Mouse (Mus musculus) embryonic fibroblast, embryonic 13.5 days (primary cell): ENCODE results near the gene Ppp1r18. TPM values are rescaled to one million over a fixed set of nuclear protein-coding genes. Genes with fewer than 3 reads are reported as not detected.
A peak's percentile ranks its signal among the peaks of the same experiment; 100 is the strongest.

Source experiments
- H3K27ac ChIP-seq: 2 replicates; pipeline ENCODE4 v1.5.1; 2012; ENCODE audit warnings: low read length, control low read depth, inconsistent platforms; ENCODE audit not compliant: insufficient read depth
- H3K4me1 ChIP-seq: 2 replicates; pipeline ENCODE4 v1.6.1; 2011; ENCODE audit warnings: low read length; ENCODE audit not compliant: control insufficient read depth, insufficient read depth
- H3K4me3 ChIP-seq: 2 replicates; pipeline ENCODE4 v1.5.1; 2011; ENCODE audit warnings: mild to moderate bottlenecking, control low read depth, low read length; ENCODE audit not compliant: insufficient read depth
- CTCF ChIP-seq: IDR thresholded peaks from 2 replicates; pipeline ENCODE4 v1.5.1; 2011; ENCODE audit warnings: mild to moderate bottlenecking, control low read depth, low read length, moderate library complexity, borderline replicate concordance; ENCODE audit not compliant: insufficient read depth
- POLR2A ChIP-seq: IDR thresholded peaks from 2 replicates; pipeline ENCODE4 v1.6.1; 2011; ENCODE audit warnings: low read depth, mild to moderate bottlenecking, control low read depth, low read length, moderate library complexity
- polyA plus RNA-seq: library from polyadenylated mRNA; stranded (reverse); fragments of >200 nt; gene quantifications from 2 replicates; pipeline ENCODE4 v1.2.4, GENCODE M21; 2011; ENCODE audit warnings: low read depth; ENCODE audit not compliant: missing spikeins, insufficient read length

The Ppp1r18 gene
- polyA plus RNA-seq, 1 experiment = 92.1 TPM

DNA sequence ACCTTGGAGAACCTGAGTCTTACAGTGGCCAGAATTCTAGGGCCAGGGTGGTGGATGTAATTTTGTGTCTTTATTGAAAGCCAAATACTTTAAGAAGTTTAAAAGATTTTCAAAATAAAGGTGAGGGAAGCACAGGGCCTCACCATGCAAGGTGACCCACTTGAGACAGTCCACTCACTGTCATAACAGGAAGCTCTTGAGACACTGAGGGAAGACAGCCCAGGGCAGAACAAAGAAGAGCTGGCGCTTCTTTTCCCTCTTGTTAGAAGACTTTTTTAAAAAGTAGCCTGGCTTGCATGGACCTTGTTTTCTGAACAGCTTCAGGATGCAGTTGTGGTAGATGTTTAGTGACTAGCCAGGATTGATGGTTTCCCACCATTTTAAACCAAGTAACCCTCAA, 55.0 kb downstream of the Ppp1r18 start:
- Histone ChIP-seq H3K4me3 (no peak overlapping the region), H3K27ac (no peak overlapping the region), H3K4me1 (peaks cover 5% of the 10 kb centered on the region)
- no peak for TF ChIP-seq CTCF
- peak; percentile 7 for TF ChIP-seq POLR2A

DNA sequence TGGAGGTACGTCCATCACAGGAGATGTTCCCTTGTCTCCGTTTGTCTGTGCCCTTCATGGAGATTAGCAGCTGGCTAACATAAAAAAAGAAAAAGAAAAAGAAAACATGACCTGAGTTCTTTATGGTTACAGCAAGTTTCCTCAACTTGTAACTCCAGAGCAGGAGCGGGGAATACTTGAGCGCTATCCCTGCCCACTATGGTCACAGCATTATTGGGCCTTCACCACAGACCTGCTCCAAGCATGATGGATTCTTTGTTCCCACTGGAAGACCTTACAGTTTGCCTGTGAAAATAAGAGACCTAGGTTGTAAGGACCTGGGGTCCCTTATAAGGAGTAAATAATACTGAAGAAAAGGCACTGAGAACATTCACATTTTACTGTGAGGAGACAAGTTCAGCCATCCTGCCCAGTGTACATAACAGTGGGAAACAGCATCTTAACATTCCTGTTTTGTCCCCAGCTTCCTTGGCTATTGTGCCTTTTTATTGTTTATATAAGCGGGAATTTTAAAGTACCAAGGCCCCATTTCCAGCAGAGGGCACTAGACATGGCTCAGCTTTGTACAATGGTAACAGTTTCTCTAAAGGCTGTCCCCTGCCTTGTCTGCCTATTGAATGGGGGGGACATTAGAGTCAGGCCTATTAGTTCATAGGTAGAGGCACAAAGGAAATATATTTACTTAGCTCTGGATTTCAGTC, 55.6 kb downstream of the Ppp1r18 start:
- peaks cover 5% of the 10 kb centered on the region for H3K4me1 ChIP-seq
- no peak overlapping the region for H3K4me3 ChIP-seq
- no peak overlapping the region for H3K27ac ChIP-seq
- TF ChIP-seq POLR2A (peak; percentile 54), CTCF (no peak)

DNA sequence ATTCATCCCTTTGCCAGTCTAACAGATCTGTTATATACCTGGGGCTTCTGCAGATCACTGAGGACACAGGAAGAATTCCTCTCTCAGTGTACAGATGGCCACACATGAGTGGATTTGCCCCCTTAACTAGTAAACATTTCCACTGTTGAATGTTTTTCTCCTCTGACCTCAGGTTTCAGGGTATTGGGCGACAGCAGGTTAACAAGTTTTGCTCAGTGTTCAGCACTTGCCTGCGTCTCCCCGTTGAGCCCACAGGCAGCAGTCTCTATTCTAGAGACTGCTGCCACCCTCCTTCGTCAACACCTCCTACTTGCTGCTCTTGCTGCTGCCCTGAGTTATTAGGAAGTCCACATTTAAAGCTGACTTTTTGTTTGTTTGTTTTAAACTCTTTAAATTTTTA, 56.3 kb downstream of the Ppp1r18 start:
- TF ChIP-seq CTCF = no peak
- peak; percentile 58; the same call in 1 of the 2 replicates for TF ChIP-seq POLR2A
- peaks cover 5% of the 10 kb centered on the region for H3K4me1 ChIP-seq
- no peak overlapping the region for H3K4me3 ChIP-seq
- no peak overlapping the region for H3K27ac ChIP-seq

DNA sequence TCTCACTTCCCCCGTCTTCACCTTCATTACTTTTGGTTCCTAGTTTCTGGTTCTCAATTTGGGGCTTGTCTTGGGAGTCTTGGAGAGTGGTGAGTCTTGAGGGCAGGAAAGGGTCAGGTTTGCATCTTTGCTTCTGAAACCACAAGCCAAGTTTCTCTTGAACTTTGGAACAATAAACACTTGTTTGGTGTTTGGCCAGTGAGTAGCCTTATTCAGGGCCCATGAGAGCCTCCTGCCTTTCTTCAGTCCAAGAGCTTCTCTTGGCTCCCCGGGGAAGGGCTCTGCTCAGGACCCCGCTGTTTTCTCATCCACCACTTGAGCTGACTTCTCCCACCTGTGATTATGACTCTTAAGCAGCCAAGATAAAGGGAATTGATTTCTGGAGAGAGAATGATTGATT, 57.2 kb downstream of the Ppp1r18 start:
- no peak overlapping the region for H3K4me3 ChIP-seq
- peak; percentile 31; the same call in 1 of the 2 replicates for TF ChIP-seq POLR2A
- TF ChIP-seq CTCF = no peak
- peaks cover 5% of the 10 kb centered on the region for H3K4me1 ChIP-seq
- no peak overlapping the region for H3K27ac ChIP-seq

DNA sequence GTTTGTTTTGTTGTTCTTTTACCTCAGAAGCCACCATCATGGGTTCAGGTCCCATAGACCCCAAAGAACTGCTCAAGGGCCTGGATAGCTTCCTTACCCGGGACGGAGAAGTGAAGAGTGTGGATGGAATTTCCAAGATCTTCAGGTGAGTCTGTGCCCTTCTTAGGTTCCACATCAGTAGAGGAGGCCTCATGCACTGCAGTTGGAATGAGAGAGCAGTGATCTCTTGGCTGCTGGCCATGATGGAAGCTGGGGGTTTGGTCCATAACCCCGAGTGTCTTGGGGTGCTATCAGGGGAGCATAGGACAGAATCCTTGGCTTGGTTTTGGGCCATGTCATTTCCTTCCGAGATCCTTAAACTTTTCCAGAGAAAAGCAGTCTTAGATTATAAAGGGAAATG, 57.9 kb downstream of the Ppp1r18 start:
- Histone ChIP-seq H3K27ac (no peak overlapping the region), H3K4me1 (peaks cover 5% of the 10 kb centered on the region)
- TF ChIP-seq POLR2A (peak; percentile 48), CTCF (no peak)

More for the DNA sequence above, 57.9 kb downstream of the Ppp1r18 start:
- no peak overlapping the region for H3K4me3 ChIP-seq

Other genes starting within 250 kb of the Ppp1r18 start
- not detected in 2 replicates for gene Gm9573, start 239.0 kb upstream of the Ppp1r18 start, polyA plus RNA-seq
- gene Mucl3, start 221.9 kb upstream of the Ppp1r18 start, polyA plus RNA-seq = 0.18 and 0.19 TPM in 2 replicates
- 12.3 and 14.3 TPM in 2 replicates for gene Vars2, start 198.0 kb upstream of the Ppp1r18 start, polyA plus RNA-seq
- 28.7 and 40.5 TPM in 2 replicates for gene Gtf2h4, start 191.9 kb upstream of the Ppp1r18 start, polyA plus RNA-seq
- 42.9 and 46.3 TPM in 2 replicates for gene Ddr1, start 161.0 kb upstream of the Ppp1r18 start, polyA plus RNA-seq
- 82.6 and 120 TPM in 2 replicates for gene Ier3, start 43.9 kb upstream of the Ppp1r18 start, polyA plus RNA-seq
- gene Flot1, start 42.4 kb upstream of the Ppp1r18 start, polyA plus RNA-seq = 66.3 and 78.7 TPM in 2 replicates
- gene Tubb5, start 27.3 kb upstream of the Ppp1r18 start, polyA plus RNA-seq = 856 and 947 TPM in 2 replicates
- gene Mdc1, start 24.1 kb upstream of the Ppp1r18 start, polyA plus RNA-seq = 30.4 and 31.8 TPM in 2 replicates
- gene Nrm, start 4.3 kb upstream of the Ppp1r18 start, polyA plus RNA-seq = 9.8 and 15.5 TPM in 2 replicates
- 40.5 and 41.1 TPM in 2 replicates for gene Dhx16, start 14.2 kb downstream of the Ppp1r18 start, polyA plus RNA-seq
- 29.0 and 37.3 TPM in 2 replicates for gene 2310061I04Rik, start 31.8 kb downstream of the Ppp1r18 start, polyA plus RNA-seq
- 31.8 and 34.7 TPM in 2 replicates for gene Atat1, start 44.5 kb downstream of the Ppp1r18 start, polyA plus RNA-seq
- gene Mrps18b, start 50.8 kb downstream of the Ppp1r18 start, polyA plus RNA-seq = 86.9 and 89.8 TPM in 2 replicates
- gene Ppp1r10, start 50.8 kb downstream of the Ppp1r18 start, polyA plus RNA-seq = 58.6 and 67.3 TPM in 2 replicates
- 90.7 and 95.8 TPM in 2 replicates for gene Abcf1, start 104.2 kb downstream of the Ppp1r18 start, polyA plus RNA-seq
- 40.0 and 40.9 TPM in 2 replicates for gene Gnl1, start 114.3 kb downstream of the Ppp1r18 start, polyA plus RNA-seq
- gene Prr3, start 114.6 kb downstream of the Ppp1r18 start, polyA plus RNA-seq = 30.8 and 31.4 TPM in 2 replicates
- gene H2-T24, start 155.0 kb downstream of the Ppp1r18 start, polyA plus RNA-seq = not detected in 2 replicates
- 15.8 and 21.7 TPM in 2 replicates for gene H2-T23, start 167.3 kb downstream of the Ppp1r18 start, polyA plus RNA-seq
- gene H2-T22, start 177.2 kb downstream of the Ppp1r18 start, polyA plus RNA-seq = 50.4 and 54.1 TPM in 2 replicates
- gene Gm6034, start 177.4 kb downstream of the Ppp1r18 start, polyA plus RNA-seq = not detected in 2 replicates
- gene Gm11127, start 192.8 kb downstream of the Ppp1r18 start, polyA plus RNA-seq = not detected in 2 replicates